Mouse (Mus musculus) T-helper 1 cell (primary cell): ENCODE measurements around the gene Maats1.
"Not testable (repeated sequence)": the region's sequence is repeated elsewhere in the genome, so short reads cannot be mapped to it uniquely, and the experiment has no call there.

ENCODE experiments used
- in situ Hi-C: fragments of 300-600 bp; cut with MboI, MseI; formaldehyde crosslinking; loops from one replicate; pipeline ENCODE4 v1.15.1; 2025; ENCODE audit warnings: high pct_unique_total_duplicates

The Maats1 gene

GRCm38 (mm10) chr16:38348217-38348761 lies 6.3 kb upstream of the Maats1 start:
- in situ Hi-C loops: loop anchor here (5.0 kb wide), 1 partner anchor 134 kb away; no protein-coding TSS in a partner anchor

- in situ Hi-C loops: loop anchor here (5.0 kb wide), 1 partner anchor 135 kb away; no protein-coding TSS in a partner anchor
These were observed 5.6 kb upstream of the Maats1 start for GRCm38 (mm10) chr16:38347588-38347987.

GRCm38 (mm10) chr16:38346529-38347325 lies 4.8 kb upstream of the Maats1 start, which contains the start of the genes Cox17 and Gm21987:
TSS of gene Cox17 (plus strand) at chr16:38346991.
TSS of gene Gm21987 (plus strand) at chr16:38347040.
- in situ Hi-C loops: loop anchor here (5.0 kb wide), 1 partner anchor 136 kb away; no protein-coding TSS in a partner anchor

GRCm38 (mm10) chr16:38344941-38345725 lies 3.2 kb upstream of the Maats1 start:
- in situ Hi-C loops: loop anchor here (5.0 kb wide), 1 partner anchor 137 kb away; no protein-coding TSS in a partner anchor

GRCm38 (mm10) chr16:38338077-38338476 lies 3.9 kb downstream of the Maats1 start:
- in situ Hi-C loops: not testable (repeated sequence)

- in situ Hi-C loops: no loop called here
These were observed 7.5 kb downstream of the Maats1 start for GRCm38 (mm10) chr16:38334431-38334830.

GRCm38 (mm10) chr16:38329340-38329739 lies 12.6 kb downstream of the Maats1 start:
- in situ Hi-C loops: no loop called here

GRCm38 (mm10) chr16:38326778-38327397 lies 15.1 kb downstream of the Maats1 start:
- in situ Hi-C loops: no loop called here

GRCm38 (mm10) chr16:38324311-38324710 lies 17.6 kb downstream of the Maats1 start:
- in situ Hi-C loops: no loop called here

- in situ Hi-C loops: no loop called here
These were observed 20.4 kb downstream of the Maats1 start for GRCm38 (mm10) chr16:38321452-38321935.

- in situ Hi-C loops: no loop called here
These were observed 22.9 kb downstream of the Maats1 start for GRCm38 (mm10) chr16:38319087-38319486.

- in situ Hi-C loops: no loop called here
These were observed 23.5 kb downstream of the Maats1 start for GRCm38 (mm10) chr16:38318492-38318891.

GRCm38 (mm10) chr16:38308195-38308594 lies 33.7 kb downstream of the Maats1 start:
- in situ Hi-C loops: loop anchor here (10.0 kb wide), 1 partner anchor 313 kb away; no protein-coding TSS in a partner anchor

- in situ Hi-C loops: loop anchor here (10.0 kb wide), 1 partner anchor 313 kb away; no protein-coding TSS in a partner anchor
These were observed 34.3 kb downstream of the Maats1 start for GRCm38 (mm10) chr16:38307651-38308050.

- in situ Hi-C loops: loop anchor here (10.0 kb wide), 1 partner anchor 312 kb away; no protein-coding TSS in a partner anchor
These were observed 34.7 kb downstream of the Maats1 start for GRCm38 (mm10) chr16:38307221-38307605.

GRCm38 (mm10) chr16:38306571-38307220 lies 35.2 kb downstream of the Maats1 start:
- in situ Hi-C loops: loop anchor here (10.0 kb wide), 1 partner anchor 312 kb away; no protein-coding TSS in a partner anchor

- in situ Hi-C loops: loop anchor here (10.0 kb wide), 1 partner anchor 310 kb away; no protein-coding TSS in a partner anchor
These were observed 37.3 kb downstream of the Maats1 start for GRCm38 (mm10) chr16:38304460-38305194.

- in situ Hi-C loops: loop anchor here (10.0 kb wide), 1 partner anchor 308 kb away; no protein-coding TSS in a partner anchor
These were observed 39.6 kb downstream of the Maats1 start for GRCm38 (mm10) chr16:38302367-38302766.

GRCm38 (mm10) chr16:38298410-38298809 lies 43.5 kb downstream of the Maats1 start:
- in situ Hi-C loops: no loop called here
